Mouse (Mus musculus): ENCODE results near the gene Cisd3. TPM values are rescaled to one million over a fixed set of nuclear protein-coding genes. Genes with fewer than 3 reads are reported as not detected.
"Not testable (repeated sequence)": the region's sequence is repeated elsewhere in the genome, so short reads cannot be mapped to it uniquely, and the experiment has no call there.

The Cisd3 gene
- polyA plus RNA-seq, 1 experiment from 2014 or later, result 120 TPM

DNA sequence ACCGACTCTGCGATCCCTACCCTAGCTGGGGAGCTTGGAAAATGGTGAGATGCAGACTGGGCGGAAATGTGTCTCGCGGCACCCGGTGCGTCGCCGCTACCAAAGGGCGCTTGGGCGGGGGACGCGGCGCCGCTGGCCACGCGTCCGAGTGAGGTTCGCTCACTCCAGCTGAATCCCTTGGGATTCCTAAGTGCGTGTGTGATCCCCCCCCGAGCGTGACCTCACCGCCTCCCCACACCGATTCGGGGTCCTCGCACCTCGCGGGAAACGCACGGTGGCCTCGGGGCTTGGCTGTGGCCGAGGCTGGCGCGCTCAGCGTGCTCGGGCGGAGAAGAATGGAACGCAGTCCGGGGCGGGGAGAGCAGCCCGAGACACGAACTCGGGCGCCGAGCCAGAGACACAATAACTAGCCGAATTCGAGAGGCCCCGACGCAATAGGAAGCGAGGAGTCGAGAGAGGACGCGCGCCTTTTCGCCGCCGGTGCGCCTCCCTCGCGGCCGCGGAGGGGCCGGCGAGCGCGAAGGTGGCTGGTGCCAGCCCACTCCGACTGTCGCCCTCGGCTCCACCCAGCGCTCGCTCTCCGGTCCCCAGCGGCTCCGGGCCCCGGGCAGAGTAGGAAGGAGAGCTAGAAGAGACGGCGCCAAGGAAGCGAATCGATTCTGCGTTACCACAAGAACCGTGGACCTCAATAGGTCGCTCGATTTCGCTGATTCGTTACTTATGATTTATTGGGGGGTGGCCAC lies 14.5 kb downstream of the Cisd3 start, which contains the start of gene Pcgf2:
TSS of gene Pcgf2 (minus strand) at position 495 of the 743 bp plus-strand sequence.
- Histone ChIP-seq H3K27me3 (replicated peaks; ENCODE audit: control insufficient read depth, insufficient read depth, low read length) (no peaks in the 10 kb centered on the region), H3K27ac (ENCODE audit: low read length) (peak within 1 kb of the TSS; percentile 100), H3K4me2 (ENCODE audit: low read depth, low read length) (peak within 1 kb of the TSS; percentile 93), H3K36me3 (ENCODE audit: control insufficient read depth, insufficient read depth, low read length) (no peaks in the 10 kb centered on the region), H3K4me3 (ENCODE audit: low read length) (peak within 1 kb of the TSS; percentile 84), H3K4me1 (ENCODE audit: control insufficient read depth, insufficient read depth, low read length) (peaks cover 52% of the 10 kb centered on the region), H3K9me3 (ENCODE audit: control insufficient read depth, low read length) (no peaks in the 10 kb centered on the region), H3K9ac (ENCODE audit: low read depth, low read length) (peak within 1 kb of the TSS; percentile 89)
- WGBS, result under 1% methylated on average over 85 of the region's 85 CpGs
- peak; percentile 27 for ATAC-seq

DNA sequence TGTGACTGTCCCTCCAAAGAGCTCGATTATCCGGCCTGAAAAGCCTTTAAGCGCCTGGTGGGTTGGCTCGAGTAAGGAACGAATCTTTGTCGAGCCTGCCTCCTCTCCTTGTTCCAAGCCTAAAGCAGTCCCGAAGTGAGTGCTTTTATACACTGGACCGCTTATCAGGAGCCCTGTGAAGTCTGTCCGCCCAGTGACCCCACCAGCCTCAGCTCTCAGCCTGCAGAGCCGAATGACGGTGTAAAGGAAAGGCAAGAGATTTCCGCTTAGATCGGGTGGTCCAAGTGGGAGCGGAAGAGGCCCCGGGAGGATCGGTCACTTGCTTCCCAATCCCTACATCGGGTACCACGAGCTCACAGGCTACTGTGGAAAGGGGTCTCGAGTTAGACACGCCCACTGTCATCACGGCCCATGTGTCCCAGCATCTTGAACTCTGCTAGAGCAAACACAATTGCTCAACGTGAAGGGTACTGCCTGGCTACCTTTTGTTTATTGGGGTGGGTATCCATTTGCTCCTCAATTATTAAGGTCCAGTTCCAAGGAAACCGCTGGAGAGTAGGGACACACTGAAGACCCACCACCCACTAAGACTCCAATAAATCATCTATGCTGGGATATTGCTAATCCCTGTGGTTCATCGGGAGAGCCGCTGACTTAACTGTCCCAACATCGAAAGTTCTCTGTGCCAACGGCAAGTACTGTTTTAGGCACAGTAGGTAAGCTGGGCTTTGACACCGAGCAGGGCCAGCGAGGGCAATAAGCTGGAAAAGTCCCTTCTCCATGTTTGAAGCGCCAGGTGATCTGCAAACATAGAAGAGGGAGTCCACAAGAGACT lies 15.3 kb downstream of the Cisd3 start:
- H3K9ac ChIP-seq (ENCODE audit: low read depth, low read length), result peak overlapping the region; percentile 89
- WGBS, result 15% methylated on average over 30 of the region's 30 CpGs
- ATAC-seq, result no peak
- no peaks in the 10 kb centered on the region for H3K9me3 ChIP-seq (ENCODE audit: control insufficient read depth, low read length)
- peak overlapping the region; percentile 100 for H3K27ac ChIP-seq (ENCODE audit: low read length)
- peak overlapping the region; percentile 93 for H3K4me2 ChIP-seq (ENCODE audit: low read depth, low read length)
- no peaks in the 10 kb centered on the region for H3K27me3 ChIP-seq (replicated peaks; ENCODE audit: control insufficient read depth, insufficient read depth, low read length)
- H3K4me1 ChIP-seq (ENCODE audit: control insufficient read depth, insufficient read depth, low read length), result peaks cover 45% of the 10 kb centered on the region
- peak overlapping the region; percentile 84 for H3K4me3 ChIP-seq (ENCODE audit: low read length)
- no peaks in the 10 kb centered on the region for H3K36me3 ChIP-seq (ENCODE audit: control insufficient read depth, insufficient read depth, low read length)

DNA sequence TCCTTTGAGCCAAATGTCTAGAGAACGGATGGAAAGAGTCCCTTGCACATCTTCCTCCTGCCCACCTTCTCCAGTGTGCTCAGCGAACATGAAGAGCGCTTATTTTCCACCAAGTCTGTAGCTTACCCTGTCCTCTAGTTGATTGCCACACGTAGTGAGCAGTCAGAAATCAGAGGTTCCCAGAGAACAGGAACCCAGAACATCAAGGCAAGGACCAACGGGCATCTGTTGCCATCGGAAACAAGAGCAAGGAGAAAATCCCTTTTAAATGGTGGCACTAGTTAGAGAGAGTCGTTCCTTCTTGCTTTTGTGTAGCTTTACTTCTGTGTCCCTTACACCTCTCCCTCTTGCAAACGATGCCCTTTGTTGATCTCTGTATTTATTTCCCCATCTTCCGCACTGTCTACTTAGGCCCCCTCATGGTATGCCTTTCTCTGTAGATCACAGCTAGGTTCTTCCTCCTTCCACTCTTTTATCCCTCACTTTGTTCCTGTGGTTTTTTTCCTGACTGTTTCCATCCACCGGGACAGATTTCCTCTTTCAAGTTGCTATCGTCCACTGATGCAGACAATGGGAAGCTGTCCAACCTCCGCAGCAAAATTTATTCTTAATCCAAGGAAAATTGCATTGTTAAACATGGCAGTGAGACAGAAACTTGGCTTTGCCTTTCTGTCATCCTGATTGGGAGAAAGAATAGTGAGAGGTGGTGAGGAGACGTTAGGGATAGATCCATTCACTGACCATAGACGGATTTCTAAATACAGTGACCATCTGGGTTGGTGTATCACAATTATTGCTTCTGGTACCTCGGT lies 16.2 kb downstream of the Cisd3 start:
- 53% methylated on average over 15 of the region's 15 CpGs for WGBS
- Histone ChIP-seq H3K4me2 (ENCODE audit: low read depth, low read length) (peak overlapping the region; percentile 93), H3K27ac (ENCODE audit: low read length) (no peak overlapping the region; the same call in 1 of the 2 replicates), H3K27me3 (replicated peaks; ENCODE audit: control insufficient read depth, insufficient read depth, low read length) (no peaks in the 10 kb centered on the region), H3K4me3 (ENCODE audit: low read length) (peak overlapping the region; percentile 73), H3K9me3 (ENCODE audit: control insufficient read depth, low read length) (no peaks in the 10 kb centered on the region), H3K9ac (ENCODE audit: low read depth, low read length) (peak overlapping the region; percentile 76; the same call in 1 of the 2 replicates), H3K4me1 (ENCODE audit: control insufficient read depth, insufficient read depth, low read length) (peaks cover 36% of the 10 kb centered on the region), H3K36me3 (ENCODE audit: control insufficient read depth, insufficient read depth, low read length) (peaks cover 3% of the 10 kb centered on the region; the same call in 1 of the 2 replicates)
- no peak for ATAC-seq

DNA sequence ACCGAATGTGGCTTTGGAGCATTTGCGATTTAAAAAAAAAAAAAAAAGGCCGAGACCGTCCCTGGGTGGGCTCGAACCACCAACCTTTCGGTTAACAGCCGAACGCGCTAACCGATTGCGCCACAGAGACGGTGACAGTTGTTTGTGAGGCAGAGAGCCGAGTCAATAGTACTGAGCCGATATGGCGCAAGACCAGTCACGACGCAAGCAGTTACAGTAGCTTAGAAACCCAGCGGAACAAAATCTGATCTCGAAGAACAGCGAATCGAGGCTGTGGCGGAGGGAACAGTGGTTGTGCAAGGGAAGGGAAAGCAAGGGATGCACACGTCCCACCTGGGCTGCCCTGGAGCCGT lies 16.7 kb downstream of the Cisd3 start:
- Histone ChIP-seq H3K4me2 (ENCODE audit: low read depth, low read length) (peak overlapping the region; percentile 84), H3K4me3 (ENCODE audit: low read length) (peak overlapping the region; percentile 73), H3K9ac (ENCODE audit: low read depth, low read length) (peak overlapping the region; percentile 76), H3K4me1 (ENCODE audit: control insufficient read depth, insufficient read depth, low read length) (peaks cover 30% of the 10 kb centered on the region), H3K27ac (ENCODE audit: low read length) (peak overlapping the region; percentile 85), H3K36me3 (ENCODE audit: control insufficient read depth, insufficient read depth, low read length) (peaks cover 9% of the 10 kb centered on the region; the same call in 1 of the 2 replicates), H3K9me3 (ENCODE audit: control insufficient read depth, low read length) (no peaks in the 10 kb centered on the region), H3K27me3 (replicated peaks; ENCODE audit: control insufficient read depth, insufficient read depth, low read length) (no peaks in the 10 kb centered on the region)
- peak; percentile 3; the same call in 1 of the 2 replicates for ATAC-seq
- WGBS, result under 1% methylated on average over 24 of the region's 24 CpGs

DNA sequence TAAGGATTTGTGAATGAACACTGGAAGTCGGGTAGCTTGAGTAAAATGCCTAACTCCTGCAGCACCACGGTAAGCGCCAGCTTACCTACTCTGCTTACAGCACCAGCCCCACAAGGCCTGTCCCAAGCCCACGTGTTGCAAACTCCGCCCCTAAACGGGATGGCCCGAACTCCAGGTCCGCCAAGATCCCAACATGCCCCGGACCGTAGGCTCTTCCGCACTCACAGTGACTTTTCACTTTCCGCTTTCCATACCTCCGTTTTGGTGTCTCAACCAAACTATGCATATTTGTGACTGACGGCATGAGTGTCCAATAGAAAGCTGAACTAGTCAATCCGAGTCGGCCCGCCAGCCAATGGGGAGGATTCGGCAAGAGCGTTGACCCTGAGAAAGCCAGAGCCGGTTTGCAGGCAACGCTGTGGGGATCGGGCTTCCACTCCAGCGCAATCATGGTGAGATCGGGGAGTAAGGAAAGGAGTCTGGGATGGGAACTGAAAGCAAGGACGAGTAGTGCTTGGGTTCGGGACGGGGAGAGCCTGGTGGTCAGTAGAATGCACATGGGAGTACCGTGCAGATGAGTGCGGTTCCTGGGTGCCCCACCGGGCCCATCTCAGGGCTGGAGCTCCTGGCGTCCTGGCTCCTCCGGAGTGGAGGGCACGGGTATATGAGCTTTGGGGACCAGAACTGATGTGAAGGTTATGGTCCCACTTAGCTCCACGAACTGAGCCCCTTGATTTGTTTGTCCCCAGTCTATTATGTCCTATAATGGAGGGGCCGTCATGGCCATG lies 17.6 kb downstream of the Cisd3 start, which contains the start of gene Psmb3:
TSS of gene Psmb3 (plus strand) at position 361 of the 788 bp plus-strand sequence.
- peaks cover 9% of the 10 kb centered on the region; the same call in 1 of the 2 replicates for H3K36me3 ChIP-seq (ENCODE audit: control insufficient read depth, insufficient read depth, low read length)
- no peaks in the 10 kb centered on the region for H3K27me3 ChIP-seq (replicated peaks; ENCODE audit: control insufficient read depth, insufficient read depth, low read length)
- peak; percentile 89 for ATAC-seq
- H3K4me3 ChIP-seq (ENCODE audit: low read length), result peak within 1 kb of the TSS; percentile 73
- peak within 1 kb of the TSS; percentile 84 for H3K4me2 ChIP-seq (ENCODE audit: low read depth, low read length)
- H3K4me1 ChIP-seq (ENCODE audit: control insufficient read depth, insufficient read depth, low read length), result peaks cover 23% of the 10 kb centered on the region
- H3K27ac ChIP-seq (ENCODE audit: low read length), result peak within 1 kb of the TSS; percentile 85
- under 1% methylated on average over 35 of the region's 35 CpGs for WGBS
- peak within 1 kb of the TSS; percentile 76 for H3K9ac ChIP-seq (ENCODE audit: low read depth, low read length)
- no peaks in the 10 kb centered on the region for H3K9me3 ChIP-seq (ENCODE audit: control insufficient read depth, low read length)

DNA sequence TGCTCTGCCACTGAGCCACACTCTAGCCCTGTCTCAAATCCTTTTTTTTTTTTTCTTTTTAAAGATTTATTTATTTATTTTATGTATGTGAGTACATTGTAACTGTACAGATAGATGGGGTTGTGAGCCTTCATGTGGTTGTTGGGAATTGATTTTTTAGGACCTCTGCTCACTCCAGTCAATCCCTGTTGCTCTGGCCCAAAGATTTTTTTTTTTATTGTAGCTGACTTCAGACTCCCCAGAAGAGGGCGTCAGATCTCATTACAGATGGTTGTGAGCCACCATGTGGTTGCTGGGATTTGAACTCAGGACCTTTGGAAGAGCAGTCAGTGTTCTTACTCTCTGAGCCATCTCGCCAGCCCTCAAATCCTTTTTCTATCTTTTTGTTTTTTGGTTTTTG lies 24.4 kb downstream of the Cisd3 start:
- not testable (repeated sequence) for H3K4me2 ChIP-seq (ENCODE audit: low read depth, low read length); H3K9me3 ChIP-seq (ENCODE audit: control insufficient read depth, low read length); H3K27ac ChIP-seq (ENCODE audit: low read length); H3K4me1 ChIP-seq (ENCODE audit: control insufficient read depth, insufficient read depth, low read length); H3K9ac ChIP-seq (ENCODE audit: low read depth, low read length); ATAC-seq; H3K4me3 ChIP-seq (ENCODE audit: low read length); H3K27me3 ChIP-seq (replicated peaks; ENCODE audit: control insufficient read depth, insufficient read depth, low read length)
- WGBS, result 86% methylated on average over 2 of the region's 2 CpGs
- H3K36me3 ChIP-seq (ENCODE audit: control insufficient read depth, insufficient read depth, low read length), result peaks cover 25% of the 10 kb centered on the region

DNA sequence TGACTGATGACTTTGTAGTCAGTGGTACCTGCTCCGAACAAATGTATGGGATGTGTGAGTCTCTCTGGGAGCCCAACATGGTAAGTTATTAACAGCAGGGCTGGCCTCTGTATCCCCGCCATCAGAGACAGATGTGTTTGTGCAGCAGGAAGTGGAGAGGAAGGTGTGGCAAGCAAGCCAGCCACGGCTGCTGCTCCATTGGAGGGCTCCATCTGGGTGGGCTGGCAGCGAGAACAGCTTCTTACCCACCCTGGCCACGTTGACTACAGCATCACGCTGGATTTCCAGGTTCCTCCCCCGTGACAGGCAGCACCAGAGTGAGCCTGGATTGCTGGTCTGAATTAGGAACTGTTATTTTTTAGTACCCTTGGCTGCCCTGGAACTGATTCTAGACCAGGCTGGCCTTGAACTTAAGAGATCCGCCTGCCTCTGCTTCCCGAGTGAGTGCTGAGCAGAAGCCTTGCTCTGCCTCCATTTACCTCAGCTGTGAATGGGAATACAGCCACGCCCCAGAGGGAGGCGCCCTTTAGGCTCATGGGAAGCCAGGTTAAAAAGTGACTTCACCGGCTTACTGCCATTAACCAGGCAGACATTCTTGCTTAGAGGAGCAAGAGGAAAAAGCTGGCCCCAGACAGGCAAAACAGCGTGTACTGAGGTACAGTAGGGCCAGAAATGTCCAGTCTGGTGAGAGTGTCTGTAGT lies 25.7 kb downstream of the Cisd3 start:
- no peak overlapping the region for H3K4me3 ChIP-seq (ENCODE audit: low read length)
- no peak; the same call in 1 of the 2 replicates for ATAC-seq
- H3K27me3 ChIP-seq (replicated peaks; ENCODE audit: control insufficient read depth, insufficient read depth, low read length), result no peaks in the 10 kb centered on the region
- H3K27ac ChIP-seq (ENCODE audit: low read length), result no peak overlapping the region
- H3K4me2 ChIP-seq (ENCODE audit: low read depth, low read length), result no peak overlapping the region
- 77% methylated on average over 13 of the region's 13 CpGs for WGBS
- no peaks in the 10 kb centered on the region for H3K9me3 ChIP-seq (ENCODE audit: control insufficient read depth, low read length)
- no peaks in the 10 kb centered on the region for H3K4me1 ChIP-seq (ENCODE audit: control insufficient read depth, insufficient read depth, low read length)
- H3K9ac ChIP-seq (ENCODE audit: low read depth, low read length), result no peak overlapping the region
- H3K36me3 ChIP-seq (ENCODE audit: control insufficient read depth, insufficient read depth, low read length), result peaks cover 25% of the 10 kb centered on the region

DNA sequence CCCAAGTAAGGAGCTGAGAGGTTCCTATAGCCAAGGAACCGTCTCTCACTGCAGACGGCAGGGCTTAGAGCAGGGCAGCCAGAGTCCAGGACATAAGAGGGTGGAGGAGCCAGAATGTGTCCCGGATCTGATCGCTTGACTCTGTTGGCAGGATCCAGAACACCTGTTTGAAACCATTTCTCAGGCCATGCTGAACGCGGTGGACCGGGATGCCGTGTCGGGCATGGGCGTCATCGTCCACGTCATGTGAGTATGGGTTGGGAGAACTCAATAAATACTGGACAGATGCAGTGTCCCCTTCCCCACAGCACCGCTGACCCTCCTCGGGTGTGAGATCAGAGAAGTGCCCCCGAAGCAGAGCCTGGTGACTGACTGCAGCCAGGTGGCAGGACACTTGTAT lies 26.7 kb downstream of the Cisd3 start:
- Histone ChIP-seq H3K36me3 (ENCODE audit: control insufficient read depth, insufficient read depth, low read length) (peaks cover 20% of the 10 kb centered on the region), H3K27ac (ENCODE audit: low read length) (no peak overlapping the region), H3K9ac (ENCODE audit: low read depth, low read length) (no peak overlapping the region), H3K9me3 (ENCODE audit: control insufficient read depth, low read length) (no peaks in the 10 kb centered on the region), H3K4me2 (ENCODE audit: low read depth, low read length) (no peak overlapping the region), H3K4me3 (ENCODE audit: low read length) (no peak overlapping the region), H3K27me3 (replicated peaks; ENCODE audit: control insufficient read depth, insufficient read depth, low read length) (no peaks in the 10 kb centered on the region), H3K4me1 (ENCODE audit: control insufficient read depth, insufficient read depth, low read length) (no peaks in the 10 kb centered on the region)
- 89% methylated on average over 15 of the region's 15 CpGs for WGBS
- no peak for ATAC-seq

Data from intestine, embryonic 16.5 days (tissue).